Mouse (Mus musculus) thymus, postnatal 4 days (tissue): ENCODE results near the gene Srrm4.
"Not testable (repeated sequence)": the region's sequence is repeated elsewhere in the genome, so short reads cannot be mapped to it uniquely, and the experiment has no call there.

Source experiments
- DNase-seq: peaks from one replicate; pipeline ENCODE4 v3.0.0; 2021

Gene Srrm4

GRCm38 (mm10) chr5:116438328-116438727, 153.3 kb downstream of the Srrm4 start:
- no peak for DNase-seq

DNA sequence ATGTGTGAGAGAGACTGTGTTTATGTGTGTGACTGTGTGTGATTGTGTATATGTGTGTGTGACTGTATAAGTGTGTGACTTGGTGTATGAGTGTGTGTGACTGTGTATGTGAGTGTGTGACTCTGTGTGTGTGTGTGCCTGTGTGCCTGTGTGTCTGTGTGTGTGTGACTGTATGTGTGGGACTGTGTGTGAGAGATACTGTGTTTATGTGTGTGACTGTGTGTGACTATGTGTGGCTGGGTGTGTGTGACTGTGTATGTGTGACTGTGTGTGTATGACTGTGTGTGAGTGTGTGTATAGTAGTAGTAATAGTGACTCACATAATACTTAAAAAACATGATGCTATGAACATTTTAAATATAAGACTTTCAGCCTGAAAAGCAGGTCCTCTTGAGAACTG, 155.5 kb downstream of the Srrm4 start:
- DNase-seq = no peak

DNA sequence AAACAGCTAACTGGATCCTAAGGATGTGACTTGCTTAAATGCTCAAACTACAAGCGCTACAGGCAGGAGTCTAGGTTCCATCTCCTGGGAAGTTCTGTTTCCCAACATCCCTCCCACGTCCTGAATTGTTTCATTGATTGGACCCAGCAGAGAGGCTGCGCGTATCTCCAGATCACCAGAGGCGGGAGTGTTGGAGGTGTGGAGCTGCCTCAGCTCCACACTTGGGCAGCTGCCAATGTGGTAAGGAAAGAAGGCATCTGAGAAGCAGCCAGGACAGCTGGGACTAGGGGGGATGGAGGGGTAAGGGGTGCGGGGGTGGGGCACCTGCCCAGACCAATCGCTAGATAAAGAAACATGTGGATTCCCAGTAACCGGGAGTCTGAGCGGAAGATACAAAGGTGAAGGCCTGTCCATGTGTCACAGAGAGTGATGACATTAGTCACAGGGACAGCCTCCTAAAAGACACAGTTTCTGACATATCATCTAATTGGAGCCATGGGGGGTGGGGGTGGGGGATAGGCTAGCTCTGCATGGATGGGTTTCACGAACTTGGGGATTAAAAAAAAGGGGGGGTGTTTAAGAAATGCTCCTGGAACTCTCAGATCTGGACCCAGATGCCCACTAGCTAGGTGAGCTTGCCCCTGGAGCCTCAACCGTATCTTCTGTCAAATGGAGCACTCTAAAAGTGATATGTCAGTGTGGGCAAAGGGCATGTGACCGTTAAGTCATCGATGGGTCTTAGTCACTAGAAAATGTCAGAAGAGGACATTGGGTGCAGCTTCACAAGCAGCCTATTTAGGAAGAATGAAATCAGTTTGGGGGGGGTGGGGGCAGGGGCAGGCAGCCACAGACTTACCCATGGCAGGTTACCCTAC, 156.4 kb downstream of the Srrm4 start:
- DNase-seq = no peak

- DNase-seq = no peak
These were observed 158.7 kb downstream of the Srrm4 start for GRCm38 (mm10) chr5:116432871-116433270.

- no peak for DNase-seq
These were observed 164.9 kb downstream of the Srrm4 start for GRCm38 (mm10) chr5:116426701-116427100.

DNA sequence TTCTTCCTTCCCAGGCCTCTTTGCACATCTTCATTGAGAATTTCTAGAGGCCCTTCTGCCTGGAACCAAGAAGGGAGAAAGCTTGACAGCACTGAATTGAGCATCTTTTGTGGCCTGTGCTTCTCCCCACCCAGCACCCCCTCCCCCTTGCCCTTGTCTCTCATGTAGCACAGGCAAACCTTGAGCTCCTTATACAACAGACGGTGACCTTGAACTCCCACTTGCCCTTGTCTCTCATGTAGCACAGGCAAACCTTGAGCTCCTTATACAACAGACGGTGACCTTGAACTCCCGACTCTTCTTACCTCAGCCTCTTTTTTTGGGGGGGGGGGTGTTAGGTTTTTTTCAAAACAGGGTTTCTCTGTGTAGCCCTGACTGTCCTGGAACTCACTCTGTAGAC, 165.9 kb downstream of the Srrm4 start:
- not testable (repeated sequence) for DNase-seq

DNA sequence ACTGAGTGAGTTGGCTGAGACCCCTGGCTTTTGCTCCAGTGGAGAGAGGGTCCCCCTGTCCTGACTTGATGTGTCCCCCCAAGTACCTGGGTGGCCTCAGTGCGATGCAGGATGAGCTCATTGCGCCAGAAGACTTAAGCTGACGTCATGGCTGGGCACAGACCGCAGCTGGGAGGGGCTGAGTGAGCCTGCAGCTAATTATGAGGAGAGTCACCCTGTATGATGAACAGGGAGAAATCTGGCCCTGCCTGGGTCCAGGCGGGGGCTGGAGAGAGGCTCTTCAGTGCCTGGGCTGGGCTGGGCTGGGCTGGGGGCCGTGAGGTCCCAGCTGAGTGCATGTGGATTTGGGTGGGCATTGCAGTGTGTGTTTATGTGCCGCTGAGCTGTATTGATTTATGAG, 166.3 kb downstream of the Srrm4 start:
- no peak for DNase-seq

- DNase-seq = no peak
These were observed 167.9 kb downstream of the Srrm4 start for GRCm38 (mm10) chr5:116423746-116424145.

DNA sequence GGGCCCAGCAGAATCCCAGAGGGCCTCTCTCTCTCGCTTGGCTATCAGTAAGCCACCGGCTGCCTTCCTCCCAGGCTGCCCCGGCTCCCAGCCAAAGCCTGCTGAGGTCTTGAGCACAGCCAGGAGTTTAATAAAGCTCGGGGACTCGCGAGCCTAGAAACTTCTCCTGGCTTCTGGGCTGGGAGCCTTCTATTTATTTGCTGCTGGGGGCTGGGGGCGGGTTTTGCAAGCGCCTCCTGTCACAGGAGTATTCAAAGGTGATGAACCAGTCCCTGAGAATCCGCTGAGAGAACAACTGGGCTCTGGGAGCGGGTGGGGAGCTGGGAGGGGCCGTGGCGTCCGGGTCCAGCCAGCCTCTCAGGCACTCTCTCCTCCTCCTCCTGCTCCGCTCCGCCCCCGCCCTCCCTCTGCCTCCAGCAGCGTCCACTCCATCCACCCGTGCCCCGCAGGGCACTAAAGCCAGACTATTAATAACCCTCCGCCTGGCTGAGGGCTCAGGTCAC, 168.9 kb downstream of the Srrm4 start, which contains the start of gene Hspb8:
Gene Hspb8 (minus strand): TSS at position 166 of the 503 bp plus-strand sequence.
- peak; percentile 20 for DNase-seq

DNA sequence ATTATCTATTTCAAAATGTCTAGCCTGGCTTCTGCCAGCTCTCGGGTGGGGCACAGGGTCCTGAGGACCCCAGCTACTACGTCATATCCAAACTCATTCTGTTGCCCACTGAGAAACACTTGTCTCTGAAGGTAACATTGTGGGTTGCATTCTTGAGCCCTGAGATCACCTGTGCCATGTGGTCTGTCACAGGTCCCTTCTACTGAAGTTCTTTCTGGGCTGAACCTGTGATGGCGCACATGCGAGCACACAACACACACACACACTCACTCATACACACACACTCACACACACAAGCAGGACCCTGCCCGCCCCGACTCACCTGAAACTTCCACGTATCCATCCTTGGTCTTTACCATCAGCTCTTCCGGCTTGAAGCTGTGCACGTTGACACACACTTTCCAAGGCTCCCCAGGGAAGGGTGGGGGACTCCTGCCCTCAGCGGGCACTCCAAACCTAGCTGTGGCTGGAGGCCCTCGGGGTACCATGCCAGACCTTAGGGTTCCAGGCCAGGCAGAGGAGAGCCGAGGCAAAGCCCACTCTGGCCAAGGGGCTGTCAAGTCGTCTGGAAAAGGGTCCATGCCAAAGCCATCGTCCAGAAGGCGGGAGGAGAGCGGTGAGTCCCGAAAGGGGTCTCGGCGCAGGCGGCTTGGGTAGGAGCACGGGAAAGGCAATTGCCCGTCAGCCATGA, 169.7 kb downstream of the Srrm4 start:
- no peak for DNase-seq

DNA sequence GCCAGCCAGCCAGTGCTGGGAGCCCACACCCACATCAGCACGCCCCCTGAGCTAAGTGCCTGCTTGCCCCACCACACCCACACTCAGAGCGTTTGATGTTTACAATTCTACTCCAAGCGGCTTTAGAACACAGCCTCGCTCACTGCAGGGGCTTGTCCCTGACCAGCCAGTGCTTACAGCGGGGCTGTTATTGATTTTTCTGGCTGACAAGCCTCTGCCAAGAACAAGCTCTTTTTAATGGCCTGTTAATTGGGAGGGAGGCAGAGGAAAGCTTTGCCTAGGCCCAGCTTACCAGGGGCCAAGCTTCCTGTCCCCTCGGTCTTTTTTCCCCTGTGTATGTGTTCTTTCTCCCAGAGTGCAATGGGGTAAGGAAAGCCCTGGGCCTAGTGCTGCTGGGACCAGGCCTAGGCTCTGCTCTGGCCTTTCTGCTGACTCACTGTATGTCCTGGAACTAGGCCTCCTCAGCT, 170.8 kb downstream of the Srrm4 start:
- no peak for DNase-seq

DNA sequence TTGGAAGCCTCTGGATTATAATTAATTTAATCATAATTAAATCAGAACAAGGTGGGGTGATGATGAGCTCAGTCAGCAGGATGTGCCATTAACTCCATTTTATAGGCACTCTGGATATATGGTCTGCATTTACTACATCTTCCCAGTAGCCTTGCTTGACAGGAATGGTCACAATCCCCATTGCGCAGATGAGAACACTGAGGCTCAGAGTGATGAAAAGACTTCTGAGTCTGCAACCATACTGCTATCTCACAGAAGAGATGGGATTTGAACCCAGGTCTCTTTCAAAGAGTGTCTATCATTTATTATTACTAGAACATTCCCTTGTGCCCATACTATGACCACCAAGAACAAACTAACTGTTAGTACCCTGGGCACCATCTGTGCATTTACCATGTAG, 171.4 kb downstream of the Srrm4 start:
- no peak for DNase-seq

GRCm38 (mm10) chr5:116419322-116420045, 172.1 kb downstream of the Srrm4 start:
- no peak for DNase-seq

DNA sequence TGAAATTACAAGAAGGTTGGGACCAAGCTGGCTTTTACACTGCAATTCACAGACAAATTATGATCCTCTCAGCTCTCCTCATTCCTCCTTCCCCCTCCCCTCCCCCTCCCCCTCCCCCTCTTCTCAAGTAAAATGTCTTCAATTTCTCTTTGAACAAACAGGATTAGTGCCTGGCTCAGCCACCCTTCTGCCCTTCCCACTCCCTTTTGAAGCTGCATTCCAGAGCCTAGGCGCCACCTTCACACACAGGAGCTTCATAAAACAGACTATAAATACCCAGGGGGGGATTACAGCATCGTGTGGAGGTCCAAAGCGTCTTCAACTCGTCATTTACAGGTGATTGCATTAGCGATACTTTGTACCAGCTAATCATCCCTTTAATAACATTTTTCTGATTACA, 175.4 kb downstream of the Srrm4 start:
- DNase-seq = no peak

GRCm38 (mm10) chr5:116409689-116410590, 181.7 kb downstream of the Srrm4 start:
- DNase-seq = no peak

GRCm38 (mm10) chr5:116408965-116409364, 182.7 kb downstream of the Srrm4 start:
- no peak for DNase-seq

DNA sequence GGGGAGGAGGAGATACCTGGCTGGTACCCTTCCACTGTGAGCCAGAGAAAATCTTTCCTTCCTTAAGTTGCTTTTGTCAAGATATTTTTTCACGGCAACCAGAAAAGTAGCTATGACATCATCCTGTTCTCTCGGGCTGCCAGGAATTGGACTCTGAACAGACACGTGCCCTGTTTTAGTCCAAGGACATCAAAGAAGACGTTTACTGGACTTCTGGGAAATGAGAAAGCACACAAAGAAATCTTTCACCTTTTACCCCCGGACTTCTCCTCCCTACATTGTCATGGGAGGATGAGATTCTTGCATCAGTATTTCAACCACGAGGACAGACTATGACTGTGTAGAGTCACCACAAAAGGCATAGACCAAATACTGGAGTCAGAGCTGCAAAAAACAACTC, 183.7 kb downstream of the Srrm4 start:
- no peak for DNase-seq

- DNase-seq = no peak
These were observed 184.3 kb downstream of the Srrm4 start for GRCm38 (mm10) chr5:116407321-116407720.

DNA sequence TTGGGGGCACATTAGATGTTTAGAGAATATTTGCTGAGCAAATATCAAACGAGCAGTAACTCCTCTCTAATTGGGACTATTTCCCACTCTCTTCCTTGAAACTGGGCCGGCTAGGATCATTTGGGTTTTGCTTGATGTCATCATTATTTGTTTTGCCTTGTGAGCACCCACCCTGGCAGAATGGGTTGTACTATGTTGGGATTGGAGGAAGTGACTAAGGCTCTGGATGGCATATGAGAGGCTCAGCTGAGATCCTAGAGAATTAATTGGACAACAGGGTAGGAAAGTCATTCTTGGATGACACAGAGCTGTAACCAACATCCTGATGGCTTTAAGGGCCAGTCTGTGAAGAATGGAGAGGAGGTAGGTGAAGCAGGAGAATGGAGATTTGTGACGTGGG, 185.1 kb downstream of the Srrm4 start:
- DNase-seq = no peak

- no peak for DNase-seq
These were observed 185.7 kb downstream of the Srrm4 start for GRCm38 (mm10) chr5:116405934-116406333.

DNA sequence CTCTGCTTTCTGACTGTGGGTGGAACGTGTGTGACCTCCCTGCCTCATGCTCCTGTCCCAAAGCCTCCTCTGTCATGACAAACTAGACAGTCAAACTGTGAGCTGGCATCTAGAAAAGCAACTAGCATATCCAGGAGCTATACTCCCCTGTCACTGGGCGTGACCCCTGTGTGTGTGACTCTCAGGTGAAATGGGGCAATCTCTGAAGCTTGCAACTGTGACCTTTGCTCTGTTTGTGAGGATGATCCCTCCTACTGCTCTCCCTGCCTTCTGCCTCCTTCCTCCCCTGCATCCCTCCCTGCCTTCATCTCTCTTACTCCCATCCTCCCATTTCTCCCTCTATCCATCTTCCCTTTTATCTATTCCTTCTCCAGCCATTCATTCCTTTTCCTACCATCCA, 187.6 kb downstream of the Srrm4 start:
- DNase-seq = no peak

DNA sequence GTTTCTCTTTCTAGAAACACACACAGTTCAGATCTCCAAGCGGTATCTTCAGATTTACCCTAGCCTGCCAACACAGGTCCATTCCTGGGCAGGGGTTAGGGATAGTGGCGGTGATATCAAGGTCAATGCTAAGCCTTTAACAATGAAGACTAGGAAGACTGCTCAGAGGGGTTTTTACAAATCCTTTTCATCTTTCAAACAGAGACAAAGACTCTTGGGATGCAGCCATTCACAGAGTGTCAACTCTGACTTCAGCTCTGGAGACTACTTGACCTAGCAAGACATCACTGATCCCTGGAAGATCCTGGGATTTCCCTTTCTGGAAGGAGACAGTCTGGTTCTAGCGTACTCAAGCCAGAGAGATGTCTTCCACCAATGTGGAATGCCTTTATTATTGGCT, 190.8 kb downstream of the Srrm4 start:
- DNase-seq = no peak
